Mouse (Mus musculus): Measurements from ENCODE around the gene Lingo3. TPM values are rescaled to one million over a fixed set of nuclear protein-coding genes. Genes with fewer than 3 reads are reported as not detected.

Lingo3 gene
- polyA plus RNA-seq, 1 experiment from 2014 or later: 0.05 TPM

DNA sequence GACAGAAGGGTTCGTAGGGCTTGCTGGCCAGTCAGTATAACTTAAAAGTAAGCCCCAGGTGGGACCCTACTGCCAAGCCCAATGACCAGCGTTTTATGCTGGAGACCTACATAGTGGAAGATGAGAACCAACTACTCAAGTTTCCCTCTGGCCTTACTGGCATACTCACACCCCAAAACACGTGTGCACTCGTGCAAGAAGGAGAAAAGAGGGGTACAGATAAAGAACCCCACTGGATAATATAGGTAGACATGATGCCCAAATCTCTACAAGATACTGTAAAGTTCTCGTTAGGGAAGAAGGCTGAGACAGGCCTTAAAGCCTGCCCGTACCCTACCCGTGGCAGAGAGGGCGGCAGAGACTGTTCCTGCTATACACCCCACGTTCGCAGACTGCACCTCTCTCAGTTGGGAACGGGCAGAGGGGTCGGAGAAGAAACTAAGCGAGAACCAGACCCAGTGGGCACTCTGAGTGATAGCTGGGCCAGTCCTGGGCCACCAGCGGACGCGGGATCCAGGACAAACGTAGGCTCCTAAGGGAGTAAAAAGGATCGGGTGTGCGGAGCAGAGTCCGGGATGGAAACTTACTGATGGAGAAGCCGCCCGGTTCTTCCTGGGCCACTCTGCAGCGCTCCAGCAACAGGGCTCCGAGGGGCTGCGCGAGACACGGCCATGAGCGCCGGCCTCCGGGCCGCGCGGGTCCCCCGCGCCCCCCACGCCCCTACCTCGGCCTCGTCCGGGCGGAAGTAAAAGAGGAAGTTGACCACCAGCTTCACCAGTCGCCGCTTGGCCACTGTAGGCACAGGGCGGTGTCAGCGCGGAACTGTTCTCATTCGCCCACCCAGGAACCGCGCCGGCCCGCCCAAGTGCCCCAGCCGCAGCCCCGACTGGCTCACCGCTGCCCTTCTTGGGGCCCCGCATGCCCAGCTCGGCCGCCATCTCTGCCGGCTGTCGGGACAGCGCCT lies 46.4 kb downstream of the Lingo3 start:
- peak overlapping the region; percentile 87 for H3K4me2 ChIP-seq
- H3K9me3 ChIP-seq (ENCODE audit: control insufficient read depth, low read length): no peaks in the 10 kb centered on the region
- H3K27ac ChIP-seq (ENCODE audit: low read depth, low read length): peak overlapping the region; percentile 98
- H3K36me3 ChIP-seq (ENCODE audit: control insufficient read depth, insufficient read depth, low read length): peaks cover 45% of the 10 kb centered on the region
- peak overlapping the region; percentile 89 for H3K4me3 ChIP-seq (ENCODE audit: low read depth, low read length)
- ATAC-seq (replicated peaks; ENCODE audit: low FRiP score) (peak; percentile 61), DNase-seq (ENCODE audit: low spot score) (no peak)
- H3K27me3 ChIP-seq (replicated peaks; ENCODE audit: control insufficient read depth, insufficient read depth, low read length): no peaks in the 10 kb centered on the region
- 3% methylated on average over 59 of the region's 59 CpGs for WGBS
- H3K4me1 ChIP-seq (replicated peaks; ENCODE audit: control insufficient read depth, insufficient read depth, low read length): peaks cover 19% of the 10 kb centered on the region
- H3K9ac ChIP-seq (ENCODE audit: low read depth, low read length): peak overlapping the region; percentile 98

DNA sequence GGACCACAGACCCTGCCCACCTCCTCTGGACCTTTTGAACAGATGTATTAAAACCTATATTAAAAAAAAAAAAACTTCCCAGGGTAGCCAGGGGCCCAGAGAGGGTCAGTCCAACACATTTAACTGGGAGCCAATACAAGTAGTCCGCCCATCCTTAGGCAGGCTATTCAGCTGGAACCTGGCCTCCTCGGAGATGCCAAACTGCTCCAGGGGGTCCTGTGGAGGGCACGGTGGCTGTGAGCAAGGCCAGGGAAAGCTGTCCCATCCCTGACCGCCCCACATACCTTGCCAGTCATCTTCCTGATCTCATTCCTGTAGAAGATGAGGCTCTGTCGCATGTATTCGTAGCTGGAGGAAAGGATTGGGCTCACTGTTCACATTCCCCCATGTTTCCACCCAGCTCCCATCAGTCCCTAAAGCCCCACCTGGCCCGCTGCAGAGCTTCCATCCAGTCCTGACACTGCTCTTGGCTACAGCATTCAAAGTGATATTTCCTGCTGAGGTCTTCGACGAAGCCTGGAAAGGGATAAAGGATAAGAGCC lies 47.5 kb downstream of the Lingo3 start:
- DNase-seq (ENCODE audit: low spot score) (no peak), ATAC-seq (replicated peaks; ENCODE audit: low FRiP score) (no peak)
- Histone ChIP-seq H3K9ac (ENCODE audit: low read depth, low read length) (peak overlapping the region; percentile 98; the same call in 1 of the 2 replicates), H3K27ac (ENCODE audit: low read depth, low read length) (no peak overlapping the region), H3K9me3 (ENCODE audit: control insufficient read depth, low read length) (no peaks in the 10 kb centered on the region), H3K4me2 (peak overlapping the region; percentile 87), H3K27me3 (replicated peaks; ENCODE audit: control insufficient read depth, insufficient read depth, low read length) (no peaks in the 10 kb centered on the region), H3K36me3 (ENCODE audit: control insufficient read depth, insufficient read depth, low read length) (peaks cover 44% of the 10 kb centered on the region), H3K4me1 (replicated peaks; ENCODE audit: control insufficient read depth, insufficient read depth, low read length) (peaks cover 19% of the 10 kb centered on the region), H3K4me3 (ENCODE audit: low read depth, low read length) (peak overlapping the region; percentile 89)
- 84% methylated on average over 9 of the region's 9 CpGs for WGBS

DNA sequence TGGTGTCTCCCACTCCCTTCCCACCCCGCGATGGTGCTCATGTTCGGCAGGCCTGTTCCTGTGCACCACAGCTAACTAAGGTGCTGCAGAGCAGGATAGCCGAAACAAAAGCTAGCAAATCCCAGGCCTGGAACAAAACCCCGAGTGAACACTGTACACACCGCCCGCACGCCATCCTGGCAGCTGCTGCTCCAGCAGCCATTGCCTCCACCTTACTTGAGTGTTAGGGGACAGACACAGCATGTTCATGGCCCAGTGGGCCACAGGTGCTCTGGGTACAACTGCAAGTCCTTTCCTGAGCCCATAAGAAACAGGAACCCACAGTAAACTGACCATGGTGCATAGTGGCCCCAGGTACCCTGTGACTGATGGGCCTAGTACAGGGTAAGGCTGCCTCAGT lies 49.1 kb downstream of the Lingo3 start:
- DNase-seq (ENCODE audit: low spot score) (no peak), ATAC-seq (replicated peaks; ENCODE audit: low FRiP score) (no peak)
- H3K27me3 ChIP-seq (replicated peaks; ENCODE audit: control insufficient read depth, insufficient read depth, low read length): no peaks in the 10 kb centered on the region
- H3K9ac ChIP-seq (ENCODE audit: low read depth, low read length): no peak overlapping the region
- H3K4me3 ChIP-seq (ENCODE audit: low read depth, low read length): no peak overlapping the region
- H3K36me3 ChIP-seq (ENCODE audit: control insufficient read depth, insufficient read depth, low read length): peaks cover 49% of the 10 kb centered on the region
- H3K27ac ChIP-seq (ENCODE audit: low read depth, low read length): no peak overlapping the region
- no peaks in the 10 kb centered on the region for H3K9me3 ChIP-seq (ENCODE audit: control insufficient read depth, low read length)
- no peak overlapping the region for H3K4me2 ChIP-seq
- 87% methylated on average over 8 of the region's 8 CpGs for WGBS
- H3K4me1 ChIP-seq (replicated peaks; ENCODE audit: control insufficient read depth, insufficient read depth, low read length): peaks cover 19% of the 10 kb centered on the region

DNA sequence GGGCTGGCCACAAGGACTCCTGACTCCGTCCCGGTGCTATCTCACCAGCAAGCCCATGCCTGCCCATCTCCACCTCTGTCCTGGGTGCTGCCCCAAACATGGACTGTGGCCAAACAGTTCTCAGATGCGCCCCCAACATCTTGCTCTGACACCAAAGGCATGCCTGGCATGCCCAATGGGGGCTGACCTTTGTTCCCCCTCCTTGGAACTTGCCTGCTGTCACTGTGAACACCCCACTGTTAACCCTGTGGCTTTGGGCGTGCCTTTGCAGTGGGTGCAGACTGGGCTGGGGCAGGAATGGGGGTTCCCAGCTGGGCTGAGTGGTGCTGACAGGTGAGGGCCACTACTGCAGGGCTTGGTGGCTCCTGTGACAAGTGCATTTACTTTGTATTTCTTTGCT lies 50.0 kb downstream of the Lingo3 start:
- Histone ChIP-seq H3K36me3 (ENCODE audit: control insufficient read depth, insufficient read depth, low read length) (peaks cover 58% of the 10 kb centered on the region), H3K4me1 (replicated peaks; ENCODE audit: control insufficient read depth, insufficient read depth, low read length) (peaks cover 17% of the 10 kb centered on the region), H3K27me3 (replicated peaks; ENCODE audit: control insufficient read depth, insufficient read depth, low read length) (no peaks in the 10 kb centered on the region), H3K27ac (ENCODE audit: low read depth, low read length) (no peak overlapping the region), H3K9me3 (ENCODE audit: control insufficient read depth, low read length) (no peaks in the 10 kb centered on the region), H3K4me2 (no peak overlapping the region), H3K9ac (ENCODE audit: low read depth, low read length) (no peak overlapping the region), H3K4me3 (ENCODE audit: low read depth, low read length) (no peak overlapping the region)
- DNase-seq (ENCODE audit: low spot score) (no peak), ATAC-seq (replicated peaks; ENCODE audit: low FRiP score) (no peak)
- WGBS: 86% methylated on average over 4 of the region's 4 CpGs

DNA sequence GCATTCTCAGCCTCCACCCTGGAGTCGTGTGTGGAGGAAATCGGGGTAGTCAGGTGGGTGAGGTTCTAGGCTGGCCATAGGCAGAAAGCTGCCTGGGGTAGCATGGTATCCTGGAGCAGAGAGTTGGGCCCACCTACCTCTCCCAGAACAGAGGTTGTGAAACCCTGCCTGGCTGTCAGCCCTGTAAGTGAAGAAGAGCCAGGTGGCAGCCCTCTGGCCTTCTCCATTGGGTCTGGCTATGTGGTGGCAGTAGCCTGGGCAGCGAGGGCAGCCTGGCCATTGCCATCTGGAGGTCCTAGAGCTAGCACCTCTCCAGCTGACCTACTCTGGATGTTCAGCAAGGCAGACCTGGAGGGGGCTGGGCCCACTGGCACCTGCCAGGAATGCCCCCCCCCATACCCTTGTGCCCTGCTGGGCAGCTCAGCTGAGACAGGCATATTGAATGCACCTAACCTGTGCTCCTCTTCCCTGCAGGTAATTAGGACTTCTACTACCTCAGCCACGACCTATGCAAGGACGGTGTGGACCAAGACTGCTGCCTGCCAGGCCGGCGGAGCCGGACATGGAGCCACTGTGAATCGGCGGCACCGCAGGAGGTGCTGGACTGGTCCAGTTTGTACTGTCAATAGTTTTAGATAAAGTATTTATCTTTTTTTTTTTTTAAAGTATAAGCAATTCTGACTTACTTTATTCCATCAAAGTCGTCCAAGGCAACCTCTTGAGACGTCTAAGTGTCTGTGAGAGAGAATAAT lies 50.6 kb downstream of the Lingo3 start:
- no peak overlapping the region for H3K4me2 ChIP-seq
- H3K4me3 ChIP-seq (ENCODE audit: low read depth, low read length): no peak overlapping the region
- no peak overlapping the region for H3K27ac ChIP-seq (ENCODE audit: low read depth, low read length)
- H3K27me3 ChIP-seq (replicated peaks; ENCODE audit: control insufficient read depth, insufficient read depth, low read length): no peaks in the 10 kb centered on the region
- no peak overlapping the region for H3K9ac ChIP-seq (ENCODE audit: low read depth, low read length)
- DNase-seq (ENCODE audit: low spot score): no peak
- peaks cover 63% of the 10 kb centered on the region for H3K36me3 ChIP-seq (ENCODE audit: control insufficient read depth, insufficient read depth, low read length)
- peaks cover 17% of the 10 kb centered on the region for H3K4me1 ChIP-seq (replicated peaks; ENCODE audit: control insufficient read depth, insufficient read depth, low read length)
- no peaks in the 10 kb centered on the region for H3K9me3 ChIP-seq (ENCODE audit: control insufficient read depth, low read length)
- no peak for ATAC-seq (replicated peaks; ENCODE audit: low FRiP score)
- WGBS: 90% methylated on average over 13 of the region's 13 CpGs

DNA sequence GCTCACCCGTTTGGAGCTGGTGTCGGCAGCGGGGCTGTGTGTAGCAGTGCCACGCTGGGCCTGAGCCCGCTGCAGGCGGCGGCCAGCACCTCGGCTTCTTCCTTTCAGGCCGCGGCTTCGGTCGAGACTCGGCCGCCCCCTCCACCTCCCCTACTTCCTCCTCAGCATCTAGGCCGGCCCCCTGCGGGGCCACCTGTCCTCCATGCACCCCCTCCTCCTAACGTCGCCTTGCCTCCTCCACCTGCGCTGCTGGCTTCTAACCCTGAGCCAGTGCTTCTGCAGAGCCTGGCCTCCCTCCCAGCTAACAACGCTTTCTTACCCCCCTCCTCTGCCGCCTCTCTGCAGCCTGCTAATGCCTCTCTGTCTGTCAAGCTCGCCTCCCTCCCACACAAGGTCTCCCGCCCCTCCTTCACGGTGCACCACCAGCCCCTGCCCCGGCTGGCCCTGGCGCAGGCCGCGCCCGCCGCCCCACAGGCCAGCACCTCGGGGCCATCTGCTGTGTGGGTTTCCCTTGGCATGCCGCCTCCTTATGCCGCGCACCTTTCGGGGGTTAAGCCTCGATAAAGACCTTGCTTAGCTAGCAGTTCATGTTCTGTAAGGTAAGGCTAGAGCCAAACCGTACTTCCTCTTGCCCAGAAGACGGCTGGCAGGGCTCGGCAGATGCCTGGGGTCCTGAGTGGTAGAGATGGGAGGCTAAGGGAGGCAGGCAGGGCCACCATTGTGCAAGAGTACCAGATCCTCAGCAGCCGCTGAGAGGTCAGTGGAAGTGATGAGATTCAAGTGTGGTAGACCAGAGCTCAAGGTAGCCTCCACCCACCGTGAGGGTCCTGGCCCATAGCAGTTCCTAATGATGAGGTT lies 51.4 kb downstream of the Lingo3 start:
- Histone ChIP-seq H3K4me1 (replicated peaks; ENCODE audit: control insufficient read depth, insufficient read depth, low read length) (peaks cover 17% of the 10 kb centered on the region), H3K4me3 (ENCODE audit: low read depth, low read length) (no peak overlapping the region), H3K4me2 (no peak overlapping the region), H3K9me3 (ENCODE audit: control insufficient read depth, low read length) (no peaks in the 10 kb centered on the region), H3K27ac (ENCODE audit: low read depth, low read length) (peak overlapping the region; percentile 33; the same call in 1 of the 2 replicates), H3K27me3 (replicated peaks; ENCODE audit: control insufficient read depth, insufficient read depth, low read length) (no peaks in the 10 kb centered on the region), H3K9ac (ENCODE audit: low read depth, low read length) (no peak overlapping the region), H3K36me3 (ENCODE audit: control insufficient read depth, insufficient read depth, low read length) (peaks cover 71% of the 10 kb centered on the region)
- no peak for ATAC-seq (replicated peaks; ENCODE audit: low FRiP score)
- no peak for DNase-seq (ENCODE audit: low spot score)
- 65% methylated on average over 41 of the region's 41 CpGs for WGBS

DNA sequence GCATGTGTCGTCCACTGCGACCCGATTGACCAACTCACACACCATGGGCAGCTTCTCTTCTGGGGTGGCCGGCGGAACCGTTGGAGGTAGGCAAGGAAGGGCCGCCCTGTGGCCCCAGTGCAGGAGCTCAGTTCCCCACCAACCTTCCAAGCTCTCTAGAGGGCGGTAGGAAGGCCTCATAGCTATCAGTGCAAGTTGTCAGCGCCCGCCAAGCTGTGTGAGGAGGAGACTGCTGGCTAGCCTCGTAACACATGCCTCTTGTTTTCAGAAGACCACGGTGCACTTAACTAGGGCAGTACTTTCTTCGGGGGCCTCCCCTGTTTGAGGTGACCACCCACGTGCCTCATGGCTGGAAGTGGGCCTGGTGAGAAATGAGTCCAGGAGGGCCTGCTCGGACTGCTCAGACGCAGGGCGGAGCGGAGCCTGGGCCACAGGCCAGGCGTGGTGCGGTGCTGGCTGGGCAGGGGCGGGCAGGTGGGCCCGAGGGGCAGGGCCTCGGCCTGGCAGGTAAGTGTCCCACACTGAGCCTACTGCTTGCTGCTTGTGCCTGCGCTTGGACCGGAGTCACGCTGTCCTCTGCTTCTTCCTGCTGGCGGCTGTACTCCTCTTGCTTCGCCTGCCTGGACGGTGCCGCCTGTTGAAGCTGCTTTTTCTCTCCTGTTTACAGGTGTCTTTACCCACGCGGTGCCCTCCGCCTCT lies 52.2 kb downstream of the Lingo3 start:
- peaks cover 12% of the 10 kb centered on the region for H3K4me1 ChIP-seq (replicated peaks; ENCODE audit: control insufficient read depth, insufficient read depth, low read length)
- 82% methylated on average over 33 of the region's 33 CpGs for WGBS
- no peak for DNase-seq (ENCODE audit: low spot score)
- 0 out of 2 replicates have a peak overlapping the region, but pooled peaks have one; percentile 14 for H3K9ac ChIP-seq (ENCODE audit: low read depth, low read length)
- 0 out of 2 replicates have a peak, but pooled peaks have one; percentile 16 for ATAC-seq (replicated peaks; ENCODE audit: low FRiP score)
- no peak overlapping the region for H3K27ac ChIP-seq (ENCODE audit: low read depth, low read length)
- no peak overlapping the region for H3K4me3 ChIP-seq (ENCODE audit: low read depth, low read length)
- H3K9me3 ChIP-seq (ENCODE audit: control insufficient read depth, low read length): no peaks in the 10 kb centered on the region
- H3K27me3 ChIP-seq (replicated peaks; ENCODE audit: control insufficient read depth, insufficient read depth, low read length): no peaks in the 10 kb centered on the region
- H3K4me2 ChIP-seq: no peak overlapping the region
- H3K36me3 ChIP-seq (ENCODE audit: control insufficient read depth, insufficient read depth, low read length): peaks cover 77% of the 10 kb centered on the region
